Mouse (Mus musculus): ENCODE results near the gene Tcaf1.

Tcaf1 gene

DNA sequence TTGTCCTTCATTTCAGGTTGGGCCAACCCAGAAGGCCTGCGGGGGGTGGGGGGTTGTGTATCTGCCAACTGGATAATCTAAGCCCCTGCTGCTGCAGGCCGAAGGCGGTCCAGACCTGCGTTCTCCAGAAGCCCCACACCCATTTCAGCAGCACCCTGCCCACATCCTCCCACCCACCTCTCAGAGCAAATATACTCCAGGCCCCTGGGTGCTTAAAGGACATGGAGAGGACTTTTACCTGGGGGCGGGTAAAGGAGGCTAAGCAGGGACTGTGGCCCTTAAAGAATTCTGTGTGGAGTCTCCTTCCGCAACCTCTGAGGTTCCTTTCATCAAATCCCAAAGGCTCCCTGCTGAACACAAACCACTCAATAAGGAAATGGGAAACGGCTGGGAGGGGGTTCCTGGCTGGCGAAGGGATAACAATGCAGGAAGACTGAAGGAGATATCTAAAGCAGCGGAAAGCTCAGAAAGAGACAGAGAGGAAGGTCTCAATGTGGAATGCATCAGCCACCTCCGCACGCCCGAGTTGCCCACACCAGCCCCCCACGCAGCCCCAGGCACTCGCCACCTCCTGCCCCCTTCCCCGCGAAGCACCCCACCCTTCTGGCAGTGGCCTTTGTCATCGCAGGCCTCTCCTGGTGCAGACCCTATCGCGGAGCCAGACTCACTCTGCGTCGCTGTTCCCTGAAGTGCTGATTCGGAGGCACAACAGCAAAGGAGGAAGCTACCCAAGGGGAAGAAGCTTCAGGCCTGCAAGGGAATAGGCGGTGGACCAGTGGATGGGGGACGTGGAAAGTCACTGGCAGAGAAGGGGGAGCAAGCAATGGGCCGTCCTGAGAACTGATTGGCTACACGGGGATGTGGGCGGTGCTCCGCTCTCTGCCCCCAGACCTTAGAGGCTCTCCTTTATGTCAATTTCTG, at the start of gene Tcaf1:
Gene Tcaf1, minus strand, starts transcription at position 798 of the 921 bp plus-strand sequence.
- ChIA-PET POLR2A (no interaction called here), CTCF (interaction anchor here in 1 of 4 experiments (0.7 kb wide), 1 partner anchor 426 kb away, joined by 6 read pairs; no protein-coding TSS in a partner anchor)

DNA sequence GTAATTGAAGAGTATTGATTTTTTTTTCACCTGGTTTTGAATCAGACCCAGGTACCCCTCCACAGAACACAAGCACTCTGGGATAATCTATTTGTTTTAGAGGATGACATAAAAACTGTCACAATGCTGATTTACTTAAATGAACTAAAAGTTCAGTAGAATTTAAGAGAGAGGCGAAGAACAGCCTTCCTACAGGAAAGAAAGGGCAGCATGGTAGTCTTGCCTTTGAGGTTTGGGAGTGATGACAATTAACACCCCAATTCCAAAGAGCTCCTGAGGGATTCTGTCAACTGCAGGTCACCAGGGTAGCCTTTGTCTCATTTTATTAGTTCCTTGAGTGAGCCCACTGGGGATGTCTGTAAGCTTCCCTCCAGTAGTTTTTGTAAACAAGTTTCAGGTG, 46.2 kb upstream of the Tcaf1 start, which contains the start of gene Olfr38:
Gene Olfr38, plus strand, starts transcription at position 301 of the 400 bp plus-strand sequence.
- CTCF ChIA-PET = no interaction called here

DNA sequence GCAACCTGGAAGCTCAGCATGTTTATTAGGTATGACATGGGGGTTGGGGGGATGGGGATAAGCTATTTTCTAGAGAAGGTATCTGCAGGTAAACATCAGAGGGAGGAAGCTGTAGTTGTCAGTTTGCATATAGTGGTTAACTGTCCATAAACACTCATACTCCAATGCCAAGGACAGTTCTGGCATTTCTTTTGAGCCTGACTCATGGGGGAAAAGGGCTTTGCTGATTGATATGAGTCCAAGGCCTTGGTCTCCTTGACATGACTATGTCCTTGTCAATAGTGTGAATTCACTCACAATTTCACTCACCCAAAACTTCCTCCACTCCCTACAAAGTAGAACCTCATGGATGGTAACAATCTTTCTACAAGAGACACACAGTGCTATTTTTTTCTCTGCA, 38.0 kb upstream of the Tcaf1 start:
- CTCF ChIA-PET = no interaction called here

More for the DNA sequence above, 46.2 kb upstream of the Tcaf1 start, which contains the start of gene Olfr38:
- POLR2A ChIA-PET = no interaction called here

DNA sequence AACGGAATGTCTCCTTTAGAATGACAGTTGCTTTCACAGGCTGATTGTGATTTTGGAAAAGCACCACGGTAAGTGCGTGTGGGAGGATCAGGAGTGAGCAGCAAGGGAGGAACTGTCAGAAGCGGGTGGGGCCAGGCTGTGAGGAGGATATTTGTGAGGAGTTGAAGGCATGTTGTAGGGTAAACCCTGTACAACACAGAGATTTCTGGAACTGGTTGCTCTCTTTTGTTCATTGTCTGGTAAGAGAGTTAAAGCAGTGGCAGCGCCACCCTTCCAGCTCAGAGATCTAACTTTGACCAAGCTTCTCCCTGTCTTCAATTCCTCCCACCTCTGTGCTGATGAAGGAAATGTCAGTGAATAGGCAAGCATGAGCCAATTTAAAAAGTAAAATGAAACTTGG, 32.4 kb upstream of the Tcaf1 start:
- ChIA-PET CTCF (no interaction called here), POLR2A (no interaction called here)

More for the DNA sequence above, 38.0 kb upstream of the Tcaf1 start:
- POLR2A ChIA-PET = no interaction called here

DNA sequence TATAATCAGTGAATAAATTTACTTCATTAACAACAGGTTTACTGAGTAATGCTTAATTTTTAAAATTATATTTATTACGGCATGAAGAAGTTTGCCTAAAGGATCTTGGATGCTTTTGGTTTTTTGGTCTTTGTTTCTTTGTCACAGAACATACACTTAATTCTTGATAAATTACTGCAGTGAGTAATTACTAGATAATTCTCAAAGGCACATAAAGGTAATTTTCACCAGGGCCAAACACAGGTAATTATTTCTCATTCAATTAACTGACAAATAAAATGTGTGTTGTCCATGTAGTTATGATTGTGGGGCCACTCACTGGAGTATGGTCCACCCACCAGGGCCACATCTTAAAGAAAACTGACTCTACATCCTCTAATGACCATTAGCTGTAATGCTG, 29.2 kb upstream of the Tcaf1 start, which contains the start of gene Olfr453:
Gene Olfr453, plus strand, starts transcription at position 301 of the 400 bp plus-strand sequence.
- POLR2A ChIA-PET = no interaction called here
- CTCF ChIA-PET = no interaction called here

DNA sequence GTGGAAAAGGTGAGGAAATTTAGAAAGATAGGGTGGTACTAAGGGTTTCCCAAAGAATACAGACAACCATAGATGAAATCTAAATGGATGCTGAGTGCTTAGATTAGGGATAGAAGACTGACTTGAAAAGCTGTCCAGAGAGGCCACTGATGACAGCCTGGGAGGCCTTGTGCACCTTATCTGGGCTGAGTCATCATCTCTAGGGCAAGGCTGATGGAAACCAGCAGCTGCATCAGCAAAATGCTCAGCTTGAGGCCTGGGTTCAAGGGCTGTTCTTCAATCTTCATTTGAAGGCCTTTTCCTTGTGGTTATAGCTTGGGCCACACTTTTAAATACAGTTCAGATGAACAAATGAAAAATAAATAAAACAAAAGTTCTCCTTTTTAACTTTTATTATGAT, 8.1 kb upstream of the Tcaf1 start:
- POLR2A ChIA-PET = no interaction called here
- CTCF ChIA-PET = no interaction called here

DNA sequence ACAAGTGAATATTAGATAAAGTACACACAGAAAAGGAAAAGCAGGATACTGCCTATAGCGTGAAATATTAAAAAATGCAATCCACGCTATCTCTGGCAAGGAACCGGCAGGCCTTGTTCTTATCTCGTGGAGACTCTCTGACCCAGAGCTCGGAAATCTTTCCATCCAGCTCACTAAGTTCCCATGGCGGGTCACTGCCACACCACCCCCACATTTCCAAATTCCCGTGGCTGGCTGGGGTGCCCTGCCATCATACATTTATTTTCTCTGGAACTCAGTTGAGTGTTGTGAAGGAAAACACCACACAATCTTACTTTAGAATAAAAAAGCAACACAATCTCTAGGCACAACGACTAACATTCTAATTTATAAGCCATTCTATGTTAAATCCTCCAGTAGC, 4.8 kb upstream of the Tcaf1 start:
- CTCF ChIA-PET = no interaction called here
- POLR2A ChIA-PET = no interaction called here

DNA sequence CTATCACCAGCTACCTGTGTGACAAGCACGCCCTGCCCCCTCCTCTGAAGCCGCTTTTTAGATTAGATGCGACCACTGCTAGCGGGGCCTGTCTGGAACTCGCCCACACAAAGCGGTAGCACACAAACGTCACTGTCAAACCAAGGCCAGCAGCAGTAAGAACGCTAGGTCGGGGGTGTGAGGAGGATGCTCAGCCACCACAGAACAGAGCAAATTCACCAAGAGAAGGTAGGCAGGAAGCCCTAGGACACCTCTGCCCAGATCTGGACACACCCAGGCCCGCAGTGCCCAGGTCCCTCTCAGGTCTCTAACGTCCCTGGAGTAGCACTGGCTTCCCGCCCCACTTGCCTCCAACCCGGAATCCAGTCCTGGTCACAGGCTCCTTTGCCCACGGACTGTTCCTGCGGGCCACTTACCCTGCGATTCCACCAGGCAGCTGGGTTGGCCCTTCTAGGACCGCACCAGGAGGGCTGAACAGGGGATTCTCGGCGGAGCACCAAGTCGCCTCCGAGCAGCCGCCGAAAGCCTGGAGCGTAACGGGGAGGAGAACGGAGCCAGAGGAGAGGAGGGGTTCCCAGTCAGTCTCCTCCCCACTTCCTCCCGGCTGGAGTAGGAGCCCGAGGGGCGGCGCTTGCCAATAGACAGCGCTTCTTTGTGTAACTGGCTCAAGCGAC, 17.2 kb downstream of the Tcaf1 start:
- ChIA-PET POLR2A (no interaction called here), CTCF (no interaction called here)

DNA sequence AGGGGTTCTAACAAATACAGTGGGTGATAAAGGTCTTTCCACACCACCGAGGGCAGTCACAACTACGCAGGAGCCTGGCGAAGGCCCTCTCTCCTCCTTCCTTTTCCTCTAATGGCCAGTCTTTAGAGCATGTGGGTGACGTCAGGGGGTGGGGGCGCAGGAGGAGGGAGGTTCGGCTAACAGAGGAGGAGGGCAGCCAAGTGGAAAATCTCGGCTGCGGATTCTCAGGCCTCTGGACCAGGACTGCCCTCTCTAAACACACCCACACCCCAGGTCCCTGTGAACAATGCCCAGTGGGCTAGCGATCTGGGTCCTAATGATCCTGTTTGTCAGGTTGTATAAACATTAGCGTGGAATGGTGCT, 17.8 kb downstream of the Tcaf1 start:
- CTCF ChIA-PET = no interaction called here
- POLR2A ChIA-PET = no interaction called here

DNA sequence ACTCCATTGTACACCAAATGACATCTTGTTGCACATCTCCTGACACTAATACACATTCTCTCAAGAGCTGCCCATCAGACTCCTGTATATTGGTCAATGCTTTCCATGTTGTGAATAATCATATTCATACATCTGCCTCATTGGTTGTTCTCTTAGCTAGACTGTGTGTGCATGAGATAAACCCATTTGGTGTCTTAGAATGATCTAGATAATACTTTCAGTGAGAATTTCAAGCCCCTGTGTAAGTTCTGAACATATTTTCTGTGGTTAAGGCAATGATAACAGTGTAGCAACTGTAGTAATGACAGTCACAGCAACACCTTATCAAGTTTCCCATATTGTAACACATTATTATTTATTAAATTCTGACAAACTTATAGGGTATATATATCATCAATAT, 20.1 kb downstream of the Tcaf1 start:
- POLR2A ChIA-PET = no interaction called here

DNA sequence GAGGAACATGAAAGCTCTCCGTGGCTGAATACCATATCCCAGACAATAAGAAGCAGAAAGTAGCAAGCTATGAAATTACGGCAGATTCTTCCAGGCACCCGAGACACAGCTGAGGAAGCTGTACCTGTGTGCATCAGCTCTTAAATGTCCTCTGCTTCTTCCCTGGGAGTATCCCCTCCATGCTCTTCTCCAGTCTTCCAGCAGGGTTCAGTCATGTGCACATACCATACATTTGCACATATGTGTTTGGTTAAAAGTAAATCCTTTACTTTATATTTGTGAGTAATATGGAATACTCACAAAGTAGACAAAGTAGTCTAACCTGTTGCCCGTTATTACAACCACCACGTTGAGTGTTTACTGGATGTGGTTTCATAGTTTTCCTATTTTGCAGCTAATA, 22.0 kb downstream of the Tcaf1 start:
- POLR2A ChIA-PET = no interaction called here
- CTCF ChIA-PET = no interaction called here

More for the DNA sequence above, 20.1 kb downstream of the Tcaf1 start:
- CTCF ChIA-PET = no interaction called here

DNA sequence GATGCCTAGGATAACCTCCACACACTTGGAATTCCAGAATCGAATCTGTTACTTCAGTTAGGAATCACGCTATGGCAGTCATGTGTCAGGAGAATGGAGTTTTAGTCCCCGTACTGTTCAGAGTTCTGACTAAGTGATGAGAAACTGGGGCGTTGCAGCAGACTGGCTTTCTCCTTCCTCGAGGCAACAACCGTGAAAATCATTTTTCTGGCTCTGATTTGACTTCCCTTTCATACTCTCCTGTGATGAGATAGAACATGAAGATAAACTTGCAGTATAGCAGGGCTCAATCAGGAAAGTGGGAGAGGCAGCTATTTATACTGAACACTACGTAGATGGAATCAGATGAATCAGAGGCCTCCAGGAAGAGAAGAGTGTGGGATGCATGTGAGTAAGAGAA, 29.8 kb downstream of the Tcaf1 start:
- CTCF ChIA-PET = no interaction called here
- POLR2A ChIA-PET = no interaction called here

DNA sequence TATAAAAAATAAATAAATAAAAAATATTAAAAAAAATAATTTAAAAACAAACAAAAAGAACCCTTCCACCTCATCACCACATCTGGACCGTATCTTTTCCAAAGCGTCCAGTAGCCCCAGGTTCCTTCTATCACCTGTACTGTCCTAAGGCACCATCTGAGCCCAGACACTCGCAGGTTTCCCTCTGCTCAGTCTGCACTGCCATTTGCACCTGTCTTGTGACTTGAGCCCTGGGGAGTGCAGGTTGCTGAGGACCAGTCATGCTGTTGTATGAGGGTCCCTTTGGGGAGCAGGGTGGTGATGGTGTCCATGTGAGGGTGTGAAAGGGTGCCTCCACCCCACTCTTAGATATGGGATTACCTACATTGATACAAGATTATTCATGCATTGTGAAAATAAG, 33.9 kb downstream of the Tcaf1 start:
- ChIA-PET CTCF (no interaction called here), POLR2A (no interaction called here)

DNA sequence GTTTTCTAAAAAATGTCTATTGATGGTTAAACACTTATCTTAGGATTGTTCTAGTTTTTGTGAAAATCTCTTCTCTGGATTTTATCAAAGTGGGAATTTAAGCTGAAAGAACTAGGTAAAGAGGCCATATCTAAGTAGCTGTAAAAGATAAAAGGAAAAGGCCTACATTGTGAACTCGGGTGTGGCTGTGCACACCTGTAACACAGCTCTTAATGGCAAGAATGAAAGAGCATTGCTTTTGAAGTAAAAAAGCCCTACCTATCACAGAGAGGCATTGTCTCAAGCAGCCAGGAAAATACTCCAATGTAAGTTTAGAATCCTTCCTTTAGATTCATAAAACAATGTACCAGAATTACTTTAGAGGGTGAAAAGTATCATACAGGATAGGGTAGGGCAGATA, 38.1 kb downstream of the Tcaf1 start:
- CTCF ChIA-PET = no interaction called here

DNA sequence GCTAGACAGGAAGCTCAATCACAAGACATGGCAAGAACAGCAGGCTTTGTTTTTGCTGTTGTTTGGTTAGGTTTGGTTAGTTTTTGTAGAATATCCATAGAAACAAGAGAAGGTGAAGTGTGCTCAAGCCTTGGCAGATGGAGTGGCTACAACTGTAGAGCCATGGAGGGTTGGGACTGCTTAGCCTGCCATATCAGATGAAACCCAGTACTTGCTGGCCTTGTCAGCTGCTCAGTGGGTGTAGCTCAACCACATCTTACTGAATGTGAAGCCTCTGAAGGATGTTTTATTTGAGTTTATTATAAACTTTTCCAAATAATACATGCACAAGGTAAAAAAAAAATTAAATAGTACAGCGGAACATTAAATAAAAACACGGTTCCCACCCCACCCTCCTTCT, 42.2 kb downstream of the Tcaf1 start:
- ChIA-PET CTCF (no interaction called here), POLR2A (no interaction called here)

More for the DNA sequence above, 38.1 kb downstream of the Tcaf1 start:
- POLR2A ChIA-PET = no interaction called here

DNA sequence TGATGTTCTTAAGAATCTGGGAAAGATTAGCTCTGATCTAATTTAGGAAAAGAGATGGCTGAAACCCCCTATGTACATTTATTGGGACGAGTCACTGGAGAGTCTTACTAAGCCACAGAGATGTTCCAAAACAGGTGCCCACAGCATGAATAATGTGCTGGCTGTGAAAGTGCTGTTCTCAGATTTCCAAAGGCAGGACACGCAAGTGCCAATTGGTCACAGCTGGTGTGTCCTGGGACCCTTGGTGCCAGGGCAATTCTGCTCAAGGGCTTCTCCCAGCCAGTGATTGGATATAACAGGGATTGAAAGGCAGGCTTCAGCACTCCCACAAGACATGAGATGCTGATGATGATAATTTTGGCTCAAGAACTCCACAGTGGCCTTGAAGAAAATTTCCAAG, 48.1 kb downstream of the Tcaf1 start:
- ChIA-PET POLR2A (no interaction called here), CTCF (interaction anchor here in 1 of 4 experiments (1.1 kb wide), 1 partner anchor 17 kb away, joined by 3 read pairs; the partner anchor contains the start of gene Tcaf2)

DNA sequence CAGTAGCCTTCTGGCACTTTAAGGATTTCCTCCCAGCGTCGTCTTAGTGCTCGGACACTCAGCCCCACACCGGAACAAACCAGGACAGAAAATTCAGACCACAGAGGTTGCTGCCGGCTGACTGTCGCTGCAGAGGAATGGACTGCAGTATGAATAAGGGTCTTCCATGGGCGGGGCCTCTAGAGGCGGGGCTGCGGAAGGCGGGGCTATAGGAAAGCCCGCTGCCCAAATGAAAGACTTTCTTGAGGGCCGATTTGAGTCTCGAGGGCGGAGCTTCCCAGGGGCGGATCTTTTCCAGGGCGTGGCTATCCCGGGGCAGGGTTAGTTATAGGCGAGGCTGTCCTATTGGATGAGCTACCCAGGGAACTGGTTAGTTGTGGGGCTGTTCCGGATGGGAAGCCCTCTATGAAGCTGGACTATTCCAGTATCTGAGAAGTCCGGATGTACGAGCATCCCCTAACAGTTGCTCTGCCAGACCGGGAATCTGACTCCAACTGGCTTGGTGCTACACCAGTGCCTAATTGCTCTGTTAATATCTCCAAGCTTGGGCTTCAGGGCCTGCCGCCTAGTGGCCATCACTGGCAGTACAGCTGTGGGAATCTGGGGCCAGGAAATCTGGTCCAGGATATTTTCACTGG, 64.9 kb downstream of the Tcaf1 start, which contains the start of gene Tcaf2:
Gene Tcaf2, minus strand, starts transcription at position 343 of the 638 bp plus-strand sequence.
- POLR2A ChIA-PET = interaction anchor here in 1 of 4 experiments (0.7 to 0.8 kb wide), 2 partner anchors 13 to 14 kb away, joined by 3 read pairs; no protein-coding TSS in a partner anchor
- CTCF ChIA-PET = interaction anchor here (0.6 to 1.6 kb wide), 16 partner anchors 12 to 459 kb away, joined by 3 to 10 read pairs (median 3); no protein-coding TSS in a partner anchor

DNA sequence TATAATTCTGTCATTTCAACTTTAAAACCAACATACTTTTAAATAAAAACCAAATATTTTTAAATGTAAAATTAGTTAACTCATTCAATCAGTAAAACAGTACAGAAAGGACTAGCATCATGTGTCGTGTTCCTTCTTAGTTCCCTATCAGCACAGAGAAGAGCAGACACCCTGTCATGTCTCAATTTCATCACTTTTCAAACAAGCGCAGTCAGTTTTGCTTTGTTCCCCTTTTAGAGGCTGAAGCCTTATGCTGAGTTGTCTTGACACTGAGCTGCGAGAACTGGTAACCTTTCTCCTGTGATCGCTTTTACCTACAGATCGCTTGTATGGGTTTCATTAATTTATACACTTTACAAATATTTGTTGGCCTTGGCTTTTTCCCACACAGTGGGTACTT, 75.5 kb downstream of the Tcaf1 start:
- CTCF ChIA-PET = interaction anchor here in 1 of 4 experiments (0.6 kb wide), 1 partner anchor 12 kb away, joined by 4 read pairs; no protein-coding TSS in a partner anchor
- POLR2A ChIA-PET = no interaction called here

DNA sequence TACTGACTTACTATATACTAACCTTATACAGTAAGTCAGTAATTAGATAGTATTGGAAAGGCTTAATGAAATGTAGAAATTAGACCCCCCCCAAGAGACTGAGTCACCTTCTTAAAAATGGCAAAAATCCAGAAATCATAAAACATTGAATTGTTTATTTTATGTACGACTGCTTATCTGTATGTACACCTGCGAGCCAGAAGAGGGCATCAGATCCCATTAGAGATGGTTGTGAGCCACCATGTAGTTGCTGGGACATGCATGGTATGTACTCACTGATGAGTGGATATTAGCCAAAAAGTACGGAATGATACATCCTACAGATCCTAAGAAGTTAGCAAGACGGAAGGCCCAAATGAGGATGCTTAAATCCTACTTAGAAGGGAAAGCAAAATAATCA, 78.5 kb downstream of the Tcaf1 start:
- ChIA-PET POLR2A (no interaction called here), CTCF (no interaction called here)
